Mouse (Mus musculus): ENCODE results near the gene Zdhhc19. TPM values are rescaled to one million over a fixed set of nuclear protein-coding genes. Genes with fewer than 3 reads are reported as not detected.

Gene Zdhhc19
- polyA plus RNA-seq, 1 experiment: 0.15 TPM

DNA sequence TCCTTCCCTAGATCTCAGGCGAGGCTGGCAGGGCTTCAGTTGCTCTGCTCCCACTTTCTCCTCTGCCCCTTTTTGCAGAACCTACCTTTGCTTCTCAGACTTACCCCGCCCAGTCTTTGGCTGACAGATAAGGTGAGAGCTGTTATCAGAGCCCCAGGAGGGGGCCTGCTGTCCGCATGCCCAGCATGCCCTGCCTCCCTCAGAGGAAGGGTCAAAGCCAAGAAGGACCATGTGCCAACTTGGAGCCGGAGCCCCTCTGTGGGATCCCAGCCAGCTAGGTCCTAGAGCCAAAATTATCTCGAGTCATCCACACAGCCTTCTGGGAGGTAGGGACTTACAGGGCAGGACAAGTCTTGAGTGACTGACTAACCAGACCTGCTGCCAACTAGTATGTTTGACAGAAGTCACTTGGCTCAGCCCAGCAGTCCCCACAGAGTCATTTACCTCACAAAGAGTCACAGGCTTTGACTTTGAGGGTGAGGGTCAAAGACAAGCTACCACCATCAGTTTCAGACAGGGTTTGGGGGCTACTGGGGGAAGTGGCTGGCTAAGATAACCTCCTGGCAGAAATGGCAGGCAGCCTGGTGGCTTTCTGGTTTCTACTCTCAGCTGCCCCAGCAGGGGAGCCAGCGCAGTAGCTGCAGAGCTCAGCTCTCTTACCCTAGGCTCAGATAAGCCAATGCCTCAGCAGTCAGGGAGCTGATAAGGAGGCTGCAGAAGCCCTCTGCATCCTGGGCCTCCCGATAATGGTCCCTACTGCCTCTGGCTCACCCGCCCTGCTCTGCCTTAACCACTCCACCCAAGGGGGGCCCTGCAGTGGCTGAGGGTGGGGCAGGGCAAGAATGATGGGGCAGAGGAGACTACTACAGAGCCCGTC lies 13.2 kb downstream of the Zdhhc19 start:
- DNase-seq (ENCODE audit: low read depth): peak; percentile 39
- TF ChIP-seq CTCF (IDR thresholded peaks at IDR 0.05; ENCODE audit: borderline replicate concordance, extremely low read depth, insufficient read depth, insufficient read length): no peak
- no peak for TF ChIP-seq POLR2A (IDR thresholded peaks at IDR 0.05; ENCODE audit: borderline replicate concordance, extremely low read depth, insufficient read depth, insufficient read length, poor library complexity, severe bottlenecking)

DNA sequence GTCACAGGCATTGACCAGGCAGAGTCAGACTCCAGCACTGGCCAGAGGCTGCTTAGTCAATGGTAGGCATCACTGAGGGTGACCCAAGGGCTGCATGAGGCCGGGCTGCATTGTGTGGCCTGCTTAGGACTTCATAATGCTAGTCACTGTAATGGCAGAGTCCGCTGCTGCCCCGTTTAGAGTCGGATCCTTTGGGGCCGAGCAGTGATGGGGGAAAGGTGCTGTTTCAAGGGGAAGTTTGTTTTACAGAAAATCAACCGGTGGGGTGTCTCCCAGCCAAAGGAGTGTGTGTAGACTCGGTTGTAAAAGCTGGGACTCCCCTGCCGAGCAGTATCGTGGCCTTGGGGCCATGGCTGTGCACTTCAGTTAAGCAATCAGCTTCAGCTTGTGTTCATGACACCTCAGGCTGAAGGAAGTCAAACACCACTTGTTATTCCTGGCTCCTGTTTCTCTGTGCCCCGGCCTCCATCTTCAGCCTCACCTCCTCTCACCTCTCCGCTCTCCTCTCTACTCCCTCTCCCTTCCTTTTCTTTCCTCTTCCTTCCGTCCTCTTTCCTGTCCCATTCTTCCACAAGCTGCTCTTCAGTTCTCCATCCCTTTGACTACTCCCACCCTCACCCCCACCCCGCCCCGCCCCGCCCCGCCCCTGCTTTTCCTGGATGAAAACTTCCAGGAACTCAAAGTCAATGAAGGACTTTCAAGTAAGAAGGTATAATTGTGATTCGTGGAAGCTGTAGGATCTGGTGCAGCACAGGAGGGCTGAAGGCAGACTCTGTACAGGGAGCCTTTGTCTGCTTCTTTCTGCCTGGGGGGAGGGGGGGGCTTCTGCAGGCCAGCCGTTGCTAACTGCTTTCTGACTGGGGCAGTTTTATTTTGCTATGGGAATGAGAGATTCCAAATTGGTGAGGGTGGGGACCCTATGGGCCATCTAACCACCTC lies 14.6 kb downstream of the Zdhhc19 start:
- DNase-seq (ENCODE audit: low read depth): no peak
- TF ChIP-seq CTCF (IDR thresholded peaks at IDR 0.05; ENCODE audit: borderline replicate concordance, extremely low read depth, insufficient read depth, insufficient read length): no peak
- TF ChIP-seq POLR2A (IDR thresholded peaks at IDR 0.05; ENCODE audit: borderline replicate concordance, extremely low read depth, insufficient read depth, insufficient read length, poor library complexity, severe bottlenecking): no peak

DNA sequence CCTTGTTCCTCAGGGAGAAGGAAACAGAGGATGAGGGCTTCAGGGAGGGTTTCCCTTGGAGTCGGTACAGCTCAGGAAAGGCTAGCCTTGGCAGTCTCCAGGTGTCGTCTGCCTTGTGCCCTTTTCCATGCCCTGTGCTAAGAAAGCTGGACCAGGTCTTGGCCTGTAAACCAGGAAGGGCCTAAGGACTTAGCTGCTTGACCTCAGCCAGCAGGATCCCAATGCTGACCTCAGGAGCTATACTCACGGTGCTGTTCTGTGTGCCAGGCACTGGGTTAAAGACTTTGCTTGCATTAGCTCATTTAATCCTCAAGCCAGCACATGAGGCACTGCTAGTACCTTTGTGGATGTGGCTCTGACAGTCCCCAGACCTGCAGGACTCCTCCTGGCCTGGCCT lies 15.3 kb downstream of the Zdhhc19 start:
- no peak for TF ChIP-seq CTCF (IDR thresholded peaks at IDR 0.05; ENCODE audit: borderline replicate concordance, extremely low read depth, insufficient read depth, insufficient read length)
- TF ChIP-seq POLR2A (IDR thresholded peaks at IDR 0.05; ENCODE audit: borderline replicate concordance, extremely low read depth, insufficient read depth, insufficient read length, poor library complexity, severe bottlenecking): no peak
- DNase-seq (ENCODE audit: low read depth): no peak

DNA sequence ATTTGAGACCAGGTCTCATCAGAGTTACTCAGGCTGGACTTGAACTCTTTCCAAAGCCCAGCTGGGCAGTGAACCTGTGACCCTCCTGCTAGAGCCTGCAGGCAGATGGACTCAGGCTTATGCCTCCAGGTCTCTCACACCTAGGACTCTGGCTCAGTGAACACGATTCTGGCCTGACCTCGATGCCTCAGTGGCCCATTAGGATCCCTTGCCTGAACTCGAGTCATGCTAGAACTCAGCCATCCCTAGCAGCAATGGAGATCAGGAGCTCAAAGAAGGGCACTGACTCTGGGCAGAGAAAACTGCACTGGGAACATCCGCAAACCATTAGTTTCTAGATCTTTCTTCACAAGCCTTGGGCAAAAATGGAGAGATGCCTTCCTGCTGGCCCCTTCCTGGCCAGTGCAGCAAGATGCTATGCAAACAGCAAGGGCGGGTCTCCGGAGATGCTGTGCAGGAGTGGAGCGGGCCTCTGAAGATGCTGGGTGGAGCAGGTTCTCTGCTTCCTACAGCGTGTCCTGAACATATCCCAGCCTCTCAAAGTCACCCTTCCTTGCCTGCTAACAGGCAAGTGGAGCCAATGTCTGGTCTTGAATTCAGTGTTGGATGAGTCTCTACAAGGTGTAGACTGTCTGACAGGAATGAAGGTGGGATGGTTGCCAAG lies 15.9 kb downstream of the Zdhhc19 start:
- TF ChIP-seq POLR2A (IDR thresholded peaks at IDR 0.05; ENCODE audit: borderline replicate concordance, extremely low read depth, insufficient read depth, insufficient read length, poor library complexity, severe bottlenecking) (no peak), CTCF (IDR thresholded peaks at IDR 0.05; ENCODE audit: borderline replicate concordance, extremely low read depth, insufficient read depth, insufficient read length) (no peak)

DNA sequence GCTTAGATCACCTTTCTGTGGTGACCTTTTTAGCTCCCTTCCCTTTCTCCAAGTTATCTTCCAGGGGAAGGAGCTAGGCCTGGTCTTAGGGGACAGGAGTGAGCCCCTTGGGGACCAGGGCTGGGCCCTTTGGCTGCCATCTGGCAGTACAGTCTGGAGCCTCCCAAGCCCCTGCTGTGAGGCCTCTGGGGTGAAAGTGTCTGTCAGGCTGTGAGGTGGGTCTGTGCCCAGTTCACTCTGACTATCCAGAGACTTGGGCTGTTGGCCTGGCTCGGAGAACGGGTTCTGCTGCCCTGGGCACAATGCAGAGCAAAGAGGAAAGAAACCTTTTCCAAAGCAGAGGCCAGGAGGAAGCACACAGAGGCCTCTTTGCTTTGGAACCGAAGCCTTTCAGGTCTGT lies 16.9 kb downstream of the Zdhhc19 start:
- TF ChIP-seq CTCF (IDR thresholded peaks at IDR 0.05; ENCODE audit: borderline replicate concordance, extremely low read depth, insufficient read depth, insufficient read length) (no peak), POLR2A (IDR thresholded peaks at IDR 0.05; ENCODE audit: borderline replicate concordance, extremely low read depth, insufficient read depth, insufficient read length, poor library complexity, severe bottlenecking) (no peak)
- DNase-seq (ENCODE audit: low read depth): no peak

More for the DNA sequence above, 15.9 kb downstream of the Zdhhc19 start:
- DNase-seq (ENCODE audit: low read depth): no peak

DNA sequence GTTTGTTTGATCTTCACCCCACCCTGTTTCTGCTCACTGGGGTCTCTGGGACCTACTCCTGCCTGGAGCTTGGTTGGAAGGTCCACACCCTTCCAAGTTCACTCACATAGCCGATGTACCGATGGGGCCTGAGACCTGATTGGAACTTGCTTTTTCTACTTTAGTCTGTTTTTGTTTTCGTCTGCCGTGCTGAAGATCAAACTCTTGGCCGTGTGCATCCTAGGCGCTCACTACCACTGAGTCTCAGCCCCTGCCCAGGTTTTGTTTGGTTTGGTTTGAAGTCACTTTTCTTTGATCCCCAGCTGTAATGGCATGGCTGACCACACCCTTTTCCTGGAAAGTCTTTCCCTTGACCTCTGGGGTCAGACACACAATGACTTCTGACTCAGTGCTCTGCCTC lies 17.3 kb downstream of the Zdhhc19 start:
- no peak for TF ChIP-seq POLR2A (IDR thresholded peaks at IDR 0.05; ENCODE audit: borderline replicate concordance, extremely low read depth, insufficient read depth, insufficient read length, poor library complexity, severe bottlenecking)
- no peak for TF ChIP-seq CTCF (IDR thresholded peaks at IDR 0.05; ENCODE audit: borderline replicate concordance, extremely low read depth, insufficient read depth, insufficient read length)
- no peak for DNase-seq (ENCODE audit: low read depth)

DNA sequence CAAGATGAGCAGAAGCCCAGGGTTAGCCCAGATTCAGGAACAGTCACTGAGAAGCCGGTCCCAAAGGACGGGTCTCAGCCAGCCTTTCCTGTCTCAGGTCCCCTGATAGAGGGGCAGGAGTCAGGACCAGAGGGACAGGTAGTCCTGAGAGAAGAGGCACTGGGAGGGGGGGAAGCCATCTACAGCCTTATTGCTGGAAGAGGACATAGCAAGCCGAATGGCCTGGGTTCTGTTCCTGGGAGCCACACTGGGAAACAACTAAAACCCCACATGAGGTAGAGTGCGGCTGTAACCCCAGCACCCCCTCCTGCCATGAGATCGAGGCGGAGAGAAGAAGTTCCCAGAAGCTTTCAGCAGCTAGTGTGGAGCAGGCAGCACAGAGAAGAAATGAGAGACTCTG lies 17.9 kb downstream of the Zdhhc19 start:
- TF ChIP-seq CTCF (IDR thresholded peaks at IDR 0.05; ENCODE audit: borderline replicate concordance, extremely low read depth, insufficient read depth, insufficient read length) (no peak), POLR2A (IDR thresholded peaks at IDR 0.05; ENCODE audit: borderline replicate concordance, extremely low read depth, insufficient read depth, insufficient read length, poor library complexity, severe bottlenecking) (no peak)

DNA sequence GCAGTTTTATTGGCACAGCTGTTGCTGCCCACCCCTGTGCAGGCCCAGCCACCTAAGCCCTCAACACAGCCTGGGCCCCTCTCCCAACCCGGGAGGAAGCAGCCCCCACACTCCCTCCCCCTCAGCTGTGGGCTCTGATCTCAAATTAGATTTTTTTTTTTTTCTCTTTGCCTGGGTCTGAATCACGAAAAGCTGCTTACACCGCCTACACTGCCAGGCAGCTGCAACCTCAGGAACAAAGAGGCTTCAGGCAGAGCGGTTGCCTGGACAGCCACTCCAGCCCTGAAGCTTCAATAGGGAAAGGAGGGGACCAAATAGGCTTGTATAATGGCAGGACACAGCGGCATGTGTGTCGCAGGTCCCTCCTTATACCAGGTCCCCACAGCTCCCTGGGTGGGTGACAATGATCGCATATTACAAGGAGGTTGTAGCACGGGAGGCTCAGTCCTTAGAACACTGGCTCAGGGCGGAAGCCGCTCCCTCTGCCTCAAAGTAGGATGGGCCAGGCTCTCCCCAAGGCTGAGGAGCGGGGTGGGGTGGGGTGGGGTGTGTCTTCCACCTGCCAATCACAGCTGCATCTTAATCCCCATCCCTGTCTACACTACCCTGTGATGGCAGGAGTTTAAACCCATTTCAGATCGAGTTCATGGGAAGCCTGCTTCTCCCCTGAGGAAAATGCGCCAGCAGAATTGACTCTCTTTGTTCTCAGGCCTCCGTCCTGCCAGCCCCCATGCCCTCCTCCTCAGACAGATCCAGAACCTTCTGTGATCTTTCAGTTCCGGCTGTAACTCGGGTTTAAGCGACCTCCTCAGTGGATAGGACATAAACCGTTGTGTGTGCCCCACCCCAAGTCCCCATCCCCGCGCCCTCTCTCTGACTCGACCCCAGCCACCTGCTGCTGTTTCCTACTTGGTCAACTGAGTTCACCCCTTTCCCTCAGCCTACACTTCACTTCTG lies 20.2 kb downstream of the Zdhhc19 start:
- TF ChIP-seq POLR2A (IDR thresholded peaks at IDR 0.05; ENCODE audit: borderline replicate concordance, extremely low read depth, insufficient read depth, insufficient read length, poor library complexity, severe bottlenecking) (peak; percentile 55; the same call in 1 of the 2 replicates), CTCF (IDR thresholded peaks at IDR 0.05; ENCODE audit: borderline replicate concordance, extremely low read depth, insufficient read depth, insufficient read length) (no peak)
- peak; percentile 96 for DNase-seq (ENCODE audit: low read depth)

More for the DNA sequence above, 17.9 kb downstream of the Zdhhc19 start:
- DNase-seq (ENCODE audit: low read depth): no peak

DNA sequence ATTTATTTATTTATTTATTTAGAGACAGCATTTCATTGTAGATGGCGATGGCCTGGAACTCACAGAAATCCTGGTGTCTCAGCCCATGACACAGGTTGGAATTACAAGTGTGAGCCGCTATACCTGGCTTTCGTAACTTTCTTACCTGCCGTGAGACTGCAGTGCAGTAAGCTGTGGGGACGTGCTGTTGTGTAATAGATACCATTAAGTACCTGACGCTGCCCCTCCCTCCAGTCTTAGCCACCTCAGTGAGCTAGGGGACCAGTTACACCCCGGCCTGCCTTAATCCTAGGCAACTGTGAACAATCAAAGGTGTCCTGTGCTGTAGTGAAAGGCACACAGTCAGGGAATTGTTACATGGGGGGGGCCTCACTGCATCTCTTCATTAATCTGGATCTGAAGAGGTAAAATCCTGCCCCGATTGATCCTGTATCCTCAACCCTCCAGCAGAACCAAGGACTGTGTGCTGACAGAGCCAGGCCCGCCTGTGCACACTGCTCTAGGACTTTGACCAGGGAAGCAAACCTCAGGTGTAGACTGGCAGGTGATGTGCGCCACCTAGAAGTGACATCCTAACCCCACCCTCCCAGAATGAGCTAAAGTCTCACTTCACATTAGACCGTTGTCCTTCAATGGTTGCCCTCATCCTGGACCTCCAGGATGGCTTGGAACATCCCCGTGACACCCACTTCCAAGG lies 21.9 kb downstream of the Zdhhc19 start:
- TF ChIP-seq POLR2A (IDR thresholded peaks at IDR 0.05; ENCODE audit: borderline replicate concordance, extremely low read depth, insufficient read depth, insufficient read length, poor library complexity, severe bottlenecking): no peak
- TF ChIP-seq CTCF (IDR thresholded peaks at IDR 0.05; ENCODE audit: borderline replicate concordance, extremely low read depth, insufficient read depth, insufficient read length): no peak
- DNase-seq (ENCODE audit: low read depth): no peak

All from brain, embryonic 14.5 days (tissue).